Mouse (Mus musculus): ENCODE measurements around the gene Efna5.

Efna5 gene

DNA sequence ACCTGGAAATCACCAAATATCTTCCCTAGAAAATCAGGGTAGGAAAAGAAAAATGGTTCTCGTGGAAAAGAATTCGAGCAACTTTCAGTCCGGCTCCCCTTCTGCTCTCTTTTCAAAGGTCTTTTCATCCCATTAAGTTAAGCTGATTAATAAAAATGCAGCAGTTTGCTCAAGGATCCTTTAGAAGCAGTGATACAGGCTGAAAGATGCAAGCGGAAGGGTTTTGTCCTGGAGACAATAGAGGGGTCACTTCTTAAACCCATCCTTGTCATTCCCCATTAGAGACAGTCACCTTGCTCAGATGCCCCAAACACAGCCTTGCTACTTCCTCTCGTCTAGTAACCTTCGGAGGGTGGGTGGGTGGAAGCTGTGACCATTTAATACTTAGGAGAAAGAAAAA, 27.4 kb downstream of the Efna5 start:
- in situ Hi-C loops (cut with MboI), result no loop called here

DNA sequence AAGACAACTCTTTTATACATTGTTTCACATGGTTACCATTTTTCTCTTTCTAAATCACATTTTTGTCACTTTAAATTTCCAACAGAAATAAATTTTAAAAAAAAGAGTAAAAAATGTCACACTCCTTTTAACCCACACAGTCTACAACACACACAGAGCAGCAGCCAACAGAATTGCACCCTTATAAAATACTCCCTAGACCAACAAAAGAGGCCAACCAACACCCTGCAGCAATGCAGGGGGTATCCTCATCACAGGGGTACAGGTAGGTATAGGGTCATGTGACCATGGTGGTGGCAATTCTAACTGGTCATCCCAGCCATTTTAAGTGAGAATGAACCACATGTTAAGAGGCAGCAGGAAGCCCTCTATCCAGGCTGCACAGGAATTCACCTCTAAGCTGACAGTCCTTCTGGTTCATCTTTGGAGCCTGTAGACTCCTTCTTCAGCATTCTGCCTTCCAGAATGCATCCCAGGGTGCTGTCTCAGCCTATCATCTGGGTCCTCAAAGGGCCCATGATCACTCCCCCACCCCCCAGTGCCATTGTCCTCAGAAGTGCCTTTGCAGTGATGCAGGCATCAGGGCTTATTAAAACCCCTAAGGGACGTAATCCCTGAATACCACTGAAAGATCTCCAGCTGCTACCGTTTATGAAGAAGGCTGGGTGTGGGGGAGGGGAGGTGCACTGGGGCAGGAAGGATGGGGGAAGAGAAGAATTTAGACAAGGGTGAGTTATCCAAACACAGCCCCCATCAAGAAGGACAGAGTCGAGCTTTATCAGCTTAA, 28.1 kb downstream of the Efna5 start:
- in situ Hi-C loops (cut with MboI), result no loop called here

DNA sequence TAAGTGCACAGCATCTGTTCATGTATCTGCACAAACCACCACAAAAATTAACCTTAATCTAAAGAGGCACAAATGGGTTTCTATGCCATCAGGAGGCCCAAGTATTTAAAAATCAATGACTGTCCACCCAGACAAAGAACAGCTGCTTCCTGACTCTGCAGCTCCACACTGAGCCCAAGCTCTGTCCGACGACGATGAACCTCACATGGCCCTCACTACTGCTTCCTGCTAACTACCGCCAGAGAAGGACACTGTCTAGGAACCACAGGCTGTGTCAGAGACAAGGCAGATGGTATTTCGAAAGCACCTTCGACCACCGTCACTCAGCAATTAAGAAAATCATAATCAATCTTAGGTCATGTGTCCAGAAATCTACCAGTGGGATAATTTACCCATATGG, 29.8 kb downstream of the Efna5 start:
- in situ Hi-C loops (cut with MboI), result no loop called here

DNA sequence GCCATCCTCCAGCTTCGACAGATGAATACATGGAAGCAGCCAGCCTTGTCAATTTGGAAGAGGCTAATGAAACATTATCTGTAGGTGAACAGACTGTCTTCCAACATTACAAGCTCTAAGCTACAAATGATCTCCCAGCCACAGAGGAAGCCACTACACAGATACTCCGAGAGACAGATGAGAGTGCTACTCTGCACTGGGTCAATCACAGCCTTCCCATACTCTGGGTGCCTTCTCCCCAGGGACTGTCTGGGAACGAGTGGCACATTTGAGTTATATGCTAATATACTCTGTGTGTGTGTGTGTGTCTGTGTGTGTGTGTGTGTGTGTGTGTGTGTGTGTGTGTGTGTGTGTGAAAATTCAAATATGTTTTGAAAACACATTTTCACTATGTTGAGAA, 30.5 kb downstream of the Efna5 start:
- in situ Hi-C loops (cut with MboI), result no loop called here

DNA sequence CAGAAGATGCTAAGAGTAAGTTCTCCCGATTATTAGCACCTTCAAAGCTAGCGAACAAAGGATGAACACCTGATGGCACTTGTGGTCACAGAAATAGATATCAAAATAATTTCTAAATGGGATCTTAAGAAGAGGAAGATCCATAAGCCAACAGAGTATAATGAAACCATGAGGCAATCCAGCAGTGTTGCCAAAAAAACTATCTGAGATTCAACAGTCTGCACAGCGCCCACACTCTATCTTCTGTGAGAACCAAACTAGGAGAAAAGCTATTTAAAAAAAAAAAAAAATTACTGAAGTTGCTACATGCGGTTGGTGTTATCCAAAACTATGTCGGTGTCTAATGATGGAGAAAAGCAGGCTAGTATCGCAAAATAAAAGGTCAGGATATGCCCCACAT, 31.4 kb downstream of the Efna5 start:
- in situ Hi-C loops (cut with MboI), result no loop called here

DNA sequence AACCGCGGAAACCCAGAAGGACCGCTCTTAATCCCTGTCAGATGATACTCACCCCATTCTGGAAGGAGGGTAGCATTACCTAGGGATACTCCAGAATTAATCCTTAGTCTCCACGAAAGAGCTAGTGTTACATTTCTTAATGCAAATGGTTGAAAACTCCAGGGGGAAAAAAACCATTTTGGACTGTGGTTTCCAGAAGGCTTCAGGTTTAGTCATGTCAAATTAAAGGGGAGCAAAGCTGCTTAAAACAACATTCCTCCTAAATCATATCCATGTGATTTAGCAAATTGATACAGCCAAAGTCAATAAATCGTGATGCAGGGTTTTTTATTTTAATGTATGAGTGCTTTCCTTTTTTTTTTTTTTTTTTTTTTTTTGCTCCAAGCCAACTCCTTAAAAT, 35.5 kb downstream of the Efna5 start:
- in situ Hi-C loops (cut with MboI), result no loop called here

DNA sequence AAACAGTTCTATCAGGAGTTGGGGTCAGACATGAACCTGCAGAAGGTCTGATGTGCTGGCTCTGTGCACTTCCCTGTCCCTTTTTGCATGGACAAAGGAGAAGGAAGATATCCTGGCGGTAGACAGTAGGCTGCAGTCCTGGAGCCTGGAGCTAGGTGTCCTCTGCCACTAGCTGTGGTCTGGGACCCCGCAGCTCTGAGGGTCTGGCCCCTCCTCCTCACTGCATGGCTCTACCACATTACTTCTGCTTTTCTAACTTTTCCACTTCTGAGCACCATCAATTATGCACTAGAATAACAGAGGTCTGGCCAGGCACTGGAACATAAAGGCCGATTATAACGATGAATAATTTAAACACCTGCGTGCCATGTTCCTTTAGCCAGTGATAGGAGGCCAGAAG, 36.8 kb downstream of the Efna5 start:
- in situ Hi-C loops (cut with MboI), result no loop called here

DNA sequence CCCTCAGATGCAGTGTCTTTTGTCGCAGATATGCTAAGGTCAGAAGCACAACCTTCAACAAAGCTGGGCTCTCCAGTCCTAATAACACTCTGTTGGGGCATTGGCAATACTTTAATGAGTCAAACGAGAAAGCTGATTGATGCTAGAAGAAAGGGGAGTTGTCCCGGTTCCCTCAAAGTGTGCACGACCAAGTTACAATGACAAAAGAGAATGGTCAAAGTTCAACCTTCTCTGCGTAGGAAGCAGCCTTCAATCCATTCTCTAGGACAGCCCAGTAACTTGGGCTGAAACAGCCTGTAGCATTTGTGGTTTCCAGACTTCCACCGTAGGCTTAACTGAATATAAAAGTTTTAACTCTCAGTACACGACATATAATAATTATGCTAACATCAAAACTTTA, 43.8 kb downstream of the Efna5 start:
- in situ Hi-C loops (cut with MboI), result no loop called here

DNA sequence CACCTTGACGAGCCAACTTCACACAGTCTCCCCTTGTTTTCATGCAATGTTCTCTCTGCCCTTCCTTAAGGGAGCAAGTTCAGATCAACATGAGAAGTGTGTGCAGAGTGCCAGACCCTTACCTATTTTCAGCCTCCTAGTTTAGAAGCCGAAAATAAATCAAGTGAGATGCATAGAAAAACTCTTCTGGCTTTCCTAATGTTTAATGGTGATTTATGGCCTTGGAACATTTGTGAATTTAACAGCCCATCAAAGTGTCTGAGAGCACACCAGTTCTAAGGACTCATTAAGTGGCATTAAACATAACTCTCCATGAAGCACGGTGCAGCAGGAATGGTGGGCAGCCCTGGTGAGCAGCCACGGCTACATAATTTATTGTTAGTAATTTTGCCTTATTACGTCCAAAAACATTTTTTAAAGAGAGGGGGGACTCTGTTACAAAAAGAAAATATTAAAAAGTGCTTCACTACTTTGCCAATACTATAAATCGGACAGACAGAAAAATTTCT, 44.5 kb downstream of the Efna5 start:
- in situ Hi-C loops (cut with MboI), result no loop called here

DNA sequence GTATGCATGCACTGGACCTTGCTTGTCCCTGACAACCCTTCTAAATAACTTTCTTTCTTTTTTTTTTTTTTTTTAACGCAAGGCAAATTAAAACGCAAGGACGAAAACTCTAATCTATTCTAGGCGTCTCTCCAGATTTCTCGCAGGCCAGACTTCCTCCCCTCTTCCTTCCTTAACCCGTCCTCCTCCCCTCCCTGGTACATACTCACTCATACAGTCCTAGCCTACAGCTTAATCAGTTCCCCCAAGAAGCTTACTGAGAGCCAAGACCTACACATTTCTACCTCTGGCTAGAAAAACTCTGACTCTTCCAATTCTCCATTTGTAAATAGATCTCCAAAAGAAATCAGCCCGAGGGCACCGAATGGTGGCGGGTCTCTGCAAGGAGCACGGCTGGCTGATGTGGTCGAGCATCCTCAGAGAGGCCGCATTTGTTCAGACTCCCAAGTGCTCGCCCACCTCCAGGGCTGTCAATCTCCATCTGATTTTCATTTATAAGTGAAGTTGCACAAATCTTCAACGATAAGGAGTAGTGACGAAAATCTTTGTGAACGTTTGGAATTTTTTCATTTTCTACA, 48.5 kb downstream of the Efna5 start:
- in situ Hi-C loops (cut with MboI), result no loop called here

DNA sequence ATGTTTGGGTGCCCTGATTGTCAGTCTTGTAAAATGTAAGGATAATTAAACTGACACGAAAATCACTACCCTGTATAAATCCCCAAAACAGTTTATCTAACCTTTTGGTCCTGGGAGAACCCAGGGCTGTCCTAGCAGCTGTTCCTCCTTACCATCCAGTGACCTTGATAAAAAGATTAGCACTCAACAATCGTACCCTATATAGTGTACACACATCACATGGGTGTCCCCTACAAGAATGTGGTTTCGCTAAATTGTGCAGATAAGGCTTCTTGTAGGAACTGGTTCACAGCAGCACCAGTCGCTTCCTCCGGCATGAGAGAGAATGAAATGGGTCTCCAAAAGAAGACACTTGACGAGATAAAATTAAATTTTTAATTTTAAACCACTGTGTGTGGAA, 53.6 kb downstream of the Efna5 start:
- in situ Hi-C loops (cut with MboI), result no loop called here

DNA sequence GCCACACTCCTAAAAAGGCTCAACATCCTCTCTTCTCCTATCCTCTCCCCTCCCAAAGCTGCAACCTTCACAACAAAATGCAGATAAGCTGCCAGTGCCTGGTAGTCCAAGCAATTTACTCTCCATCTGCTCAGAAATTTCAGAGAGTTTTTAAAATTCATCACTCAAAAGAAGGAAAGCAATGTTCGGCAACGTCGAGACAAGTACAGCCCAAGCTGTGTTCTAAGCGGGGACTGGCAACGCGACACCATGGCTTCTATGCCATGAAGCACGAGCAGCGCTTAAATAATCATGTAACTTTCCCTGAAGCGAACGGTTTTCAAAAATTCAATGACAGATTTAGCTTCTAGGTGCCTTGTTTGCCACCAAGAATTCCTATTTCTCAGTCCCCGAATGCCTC, 59.9 kb downstream of the Efna5 start:
- in situ Hi-C loops (cut with MboI), result no loop called here

DNA sequence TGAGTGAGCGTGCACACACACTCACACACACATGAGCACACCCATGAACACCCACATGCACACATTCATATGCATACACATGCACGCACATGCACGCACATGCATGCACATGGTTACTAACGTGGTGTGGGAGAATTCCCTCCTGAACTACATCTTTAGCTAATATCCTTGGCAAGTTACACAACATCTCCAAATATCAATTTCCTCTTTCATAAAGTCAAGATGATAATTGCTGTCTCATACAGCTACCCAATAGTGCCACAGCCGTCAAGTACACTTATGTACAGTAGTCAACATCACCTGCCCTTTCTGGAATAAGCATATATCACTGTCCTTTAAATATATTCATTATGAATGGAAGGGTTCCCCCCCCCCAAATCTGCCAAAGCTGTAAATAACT, 61.2 kb downstream of the Efna5 start:
- in situ Hi-C loops (cut with MboI), result no loop called here

DNA sequence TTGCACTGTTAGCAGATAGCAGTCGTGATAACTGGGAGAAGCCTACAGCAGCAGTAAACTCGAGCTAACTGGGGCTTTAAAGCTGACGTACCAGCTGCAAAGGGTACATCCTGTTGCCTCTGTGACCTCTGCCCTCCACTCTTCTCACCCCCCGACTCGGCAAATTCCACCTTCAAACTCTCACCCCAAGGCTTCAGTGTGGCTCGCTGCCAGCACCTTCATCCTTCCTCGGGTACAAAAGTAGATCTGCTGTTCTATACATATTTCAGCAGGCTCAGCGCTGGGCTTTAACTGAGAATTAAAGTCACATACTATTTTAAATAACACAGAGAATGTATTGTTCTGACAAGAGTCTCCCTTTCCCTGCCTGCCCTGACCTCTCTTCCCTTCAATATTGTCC, 62.3 kb downstream of the Efna5 start:
- in situ Hi-C loops (cut with MboI), result no loop called here

DNA sequence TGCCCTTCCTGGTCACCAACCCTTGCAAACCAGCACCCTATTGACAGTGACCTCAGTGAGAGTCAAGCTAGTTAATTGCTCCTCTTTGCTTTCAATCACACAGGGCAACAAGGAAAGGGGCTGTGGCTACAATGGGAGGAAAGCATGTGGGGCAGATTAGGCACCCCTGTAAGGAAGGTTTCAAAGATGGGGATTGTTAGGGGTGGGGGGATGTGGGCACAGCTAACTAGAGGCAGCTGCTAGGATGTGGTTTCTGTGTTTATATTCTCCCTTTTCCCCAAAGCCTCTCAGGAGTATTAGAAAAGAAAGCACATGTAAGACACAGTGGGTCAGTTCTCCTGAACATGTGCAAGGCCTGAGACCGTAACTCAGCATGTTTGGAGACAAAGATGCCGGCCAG, 62.8 kb downstream of the Efna5 start:
- in situ Hi-C loops (cut with MboI), result no loop called here

DNA sequence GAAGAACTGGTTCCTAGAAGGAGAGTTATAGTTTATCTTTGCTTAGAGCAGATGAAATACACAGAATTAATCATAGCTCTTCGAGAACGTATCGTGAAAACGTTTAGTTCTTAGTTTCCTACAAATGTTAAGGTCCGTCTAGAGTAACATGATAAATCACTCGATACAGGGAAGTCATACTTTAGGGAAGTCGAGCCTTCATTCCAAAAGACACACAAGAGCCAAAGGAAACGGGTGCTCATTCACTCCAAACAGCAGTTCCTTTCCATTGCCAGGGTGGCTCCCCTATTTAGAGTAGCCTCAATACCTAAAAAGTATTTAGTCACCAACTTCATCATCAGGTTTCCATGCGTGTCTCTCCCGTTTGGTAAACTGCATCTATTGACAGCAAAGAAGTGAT, 64.2 kb downstream of the Efna5 start:
- in situ Hi-C loops (cut with MboI), result no loop called here

DNA sequence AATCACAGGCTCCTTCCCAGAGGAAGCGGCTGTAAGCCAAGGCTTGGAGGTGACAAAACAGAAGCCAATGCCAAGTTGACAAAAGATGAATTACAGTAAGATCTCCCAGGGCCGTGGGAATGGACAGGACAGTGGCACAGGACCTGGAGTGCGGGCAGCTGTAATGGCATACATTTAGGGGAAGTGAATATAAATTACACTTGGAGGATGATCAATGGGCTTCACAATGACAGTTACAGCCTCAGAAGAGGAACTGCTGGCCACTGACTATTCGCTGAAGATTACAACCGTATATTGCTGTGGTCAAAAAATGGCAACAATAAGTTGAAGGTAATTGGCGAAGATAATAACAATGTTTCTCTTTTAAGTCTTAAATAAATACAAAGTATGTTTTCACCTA, 67.7 kb downstream of the Efna5 start:
- in situ Hi-C loops (cut with MboI), result no loop called here

DNA sequence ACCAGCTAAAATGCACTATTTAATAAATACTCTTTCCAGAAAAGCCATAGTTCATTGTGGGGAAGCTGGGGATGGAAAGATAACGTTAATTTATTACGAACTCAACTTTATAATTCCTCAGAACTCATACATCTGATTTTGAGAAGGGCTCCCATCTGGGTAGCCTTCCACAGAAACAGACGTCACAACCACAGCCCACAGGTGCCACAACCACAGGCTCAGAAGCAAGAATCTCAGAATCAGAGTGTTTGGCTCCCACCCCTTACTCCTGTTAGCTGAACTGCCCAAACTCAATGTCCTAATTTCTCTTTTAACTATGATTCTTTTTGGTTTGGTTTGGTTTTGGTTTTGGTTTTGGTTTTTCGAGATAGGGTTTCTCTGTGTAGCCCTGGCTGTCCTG, 73.2 kb downstream of the Efna5 start:
- in situ Hi-C loops (cut with MboI), result no loop called here

DNA sequence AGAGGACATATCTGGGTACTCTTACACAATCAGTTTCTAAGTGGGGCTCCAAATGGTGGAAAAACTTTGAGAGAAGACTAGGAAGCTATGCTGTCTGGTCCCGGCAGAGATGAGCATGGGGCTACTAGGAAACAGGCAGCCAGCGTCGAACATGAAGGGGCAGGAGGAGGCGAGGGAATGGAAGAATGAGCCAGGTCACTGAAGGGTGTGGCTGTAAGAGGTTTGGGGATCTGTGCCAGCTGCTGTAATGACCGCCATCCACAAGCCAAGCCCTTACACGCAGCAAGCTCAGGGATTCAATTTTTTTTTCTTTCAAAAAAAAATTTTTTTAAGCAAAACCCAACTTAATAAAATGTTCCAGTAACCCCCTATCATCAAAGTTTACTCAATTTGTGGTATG, 74.5 kb downstream of the Efna5 start:
- in situ Hi-C loops (cut with MboI), result no loop called here

DNA sequence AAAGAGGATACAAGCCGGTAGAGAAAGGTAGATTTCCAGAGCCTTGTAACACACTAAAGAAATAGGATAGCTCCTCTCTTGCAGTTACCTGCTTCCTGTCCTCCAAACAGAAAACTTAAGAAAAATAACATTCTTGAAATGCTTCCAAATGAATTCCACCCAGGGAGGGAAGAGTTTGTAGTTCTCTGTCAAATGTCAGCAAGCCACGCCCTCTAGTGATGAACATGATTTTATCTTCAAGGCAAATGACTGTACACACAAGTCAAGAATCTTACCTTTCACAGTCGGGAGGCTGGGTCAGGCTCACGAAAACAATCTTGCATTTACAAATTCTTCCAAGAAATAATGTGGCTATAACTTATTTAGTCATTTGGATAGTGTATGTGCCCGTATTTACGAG, 78.4 kb downstream of the Efna5 start:
- in situ Hi-C loops (cut with MboI), result no loop called here

DNA sequence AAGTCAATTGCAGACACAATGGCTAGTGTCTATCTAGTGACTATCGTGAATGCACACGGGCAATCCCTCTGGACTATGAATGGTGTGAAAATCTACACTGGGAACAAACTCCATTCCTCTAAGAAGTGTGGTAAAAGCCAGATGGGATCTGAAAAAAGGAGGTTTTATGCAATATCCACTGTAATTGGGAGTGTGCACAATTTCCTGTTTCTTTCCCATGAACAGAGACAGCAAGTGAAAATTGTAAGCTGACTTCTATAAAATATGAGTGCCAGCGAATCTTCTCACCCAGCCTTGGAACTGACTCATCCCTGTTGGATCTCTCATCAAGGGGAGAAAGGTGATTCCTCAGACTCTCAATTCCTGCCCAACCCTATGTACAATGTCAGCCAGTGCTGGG, 83.8 kb downstream of the Efna5 start:
- in situ Hi-C loops (cut with MboI), result no loop called here

DNA sequence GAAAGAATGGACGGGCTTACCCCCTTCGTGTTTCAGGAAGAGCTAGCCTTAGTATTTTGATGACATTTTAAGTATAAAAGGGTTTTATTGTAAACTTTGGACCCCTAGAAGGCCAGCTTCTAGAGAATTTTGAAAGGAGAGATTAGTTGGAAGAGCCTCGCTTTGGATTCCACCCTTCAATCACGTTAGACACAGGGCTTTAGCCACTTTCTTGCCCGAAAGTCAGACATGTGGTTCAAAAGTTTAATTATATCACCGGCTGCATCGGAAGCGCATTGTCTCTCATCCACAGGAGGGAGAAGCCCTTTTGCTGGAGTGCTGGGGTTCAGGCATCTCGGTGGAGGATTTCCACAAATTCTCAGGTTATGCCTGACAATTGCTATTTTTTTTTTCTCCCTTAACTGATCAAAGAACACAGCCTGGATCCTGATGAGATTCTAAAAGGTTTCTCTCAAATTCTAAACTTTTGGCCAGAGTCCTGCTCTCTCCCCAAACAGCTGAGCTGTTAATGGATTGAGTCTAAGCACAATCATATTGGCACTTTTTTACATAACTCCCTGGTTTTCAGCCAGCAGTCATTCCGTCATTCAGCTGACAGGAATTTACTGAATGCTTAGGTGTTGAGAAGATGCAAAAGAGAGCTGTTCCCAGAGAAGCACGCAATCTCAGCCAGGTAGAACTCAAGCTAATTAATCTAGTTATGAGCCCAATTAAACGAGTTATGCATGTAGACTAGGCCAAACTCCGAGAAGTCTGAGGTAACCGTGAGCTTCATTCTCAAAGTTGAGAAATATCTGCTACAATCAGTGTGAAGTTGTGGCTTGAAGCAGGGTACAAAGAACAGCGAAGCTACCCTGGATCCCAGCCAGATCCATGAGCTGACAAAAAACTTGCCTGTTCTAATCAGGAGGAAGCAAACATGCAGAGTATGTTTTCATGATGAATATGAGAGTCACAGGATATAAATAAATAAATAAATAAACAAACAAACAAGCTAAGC, 91.5 kb downstream of the Efna5 start:
- in situ Hi-C loops (cut with MboI), result no loop called here

DNA sequence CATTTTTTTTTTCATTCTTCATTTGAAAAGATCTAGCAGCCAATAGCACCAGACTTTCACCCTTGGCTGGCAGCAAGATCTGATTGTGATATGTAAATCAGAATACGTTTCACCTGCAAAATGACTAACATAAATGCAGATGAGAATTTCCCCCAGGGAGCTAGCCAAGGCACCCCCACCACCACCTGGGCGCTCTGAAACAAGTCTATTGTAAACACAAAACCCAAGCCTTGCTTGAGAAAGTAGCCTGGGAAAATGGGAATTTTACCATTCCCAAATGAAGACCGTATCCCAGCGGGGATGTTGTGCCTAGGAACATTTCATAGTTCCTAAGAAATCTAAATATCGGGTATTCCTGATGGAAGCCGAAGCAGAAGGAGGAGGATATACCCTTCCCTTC, 92.3 kb downstream of the Efna5 start:
- in situ Hi-C loops (cut with MboI), result no loop called here
